Mouse (Mus musculus): Measurements from ENCODE around the gene Arhgef3.

GRCm38 (mm10) chr14:27371669-27372076, 257.0 kb downstream of the Arhgef3 start:
- TF ChIP-seq CTCF (IDR thresholded peaks at IDR 0.05) = no peak
- TF ChIP-seq EP300 (IDR thresholded peaks at IDR 0.05) = no peak

Measured in lung, postnatal 0 days (tissue).